Mouse (Mus musculus) ovary, postnatal 14 days (tissue): Measurements from ENCODE around the gene Ccng2.

ENCODE experiments used
- DNase-seq: peaks from one replicate; pipeline ENCODE4 v3.0.0; 2022; ENCODE audit warnings: low spot score

Gene Ccng2

DNA sequence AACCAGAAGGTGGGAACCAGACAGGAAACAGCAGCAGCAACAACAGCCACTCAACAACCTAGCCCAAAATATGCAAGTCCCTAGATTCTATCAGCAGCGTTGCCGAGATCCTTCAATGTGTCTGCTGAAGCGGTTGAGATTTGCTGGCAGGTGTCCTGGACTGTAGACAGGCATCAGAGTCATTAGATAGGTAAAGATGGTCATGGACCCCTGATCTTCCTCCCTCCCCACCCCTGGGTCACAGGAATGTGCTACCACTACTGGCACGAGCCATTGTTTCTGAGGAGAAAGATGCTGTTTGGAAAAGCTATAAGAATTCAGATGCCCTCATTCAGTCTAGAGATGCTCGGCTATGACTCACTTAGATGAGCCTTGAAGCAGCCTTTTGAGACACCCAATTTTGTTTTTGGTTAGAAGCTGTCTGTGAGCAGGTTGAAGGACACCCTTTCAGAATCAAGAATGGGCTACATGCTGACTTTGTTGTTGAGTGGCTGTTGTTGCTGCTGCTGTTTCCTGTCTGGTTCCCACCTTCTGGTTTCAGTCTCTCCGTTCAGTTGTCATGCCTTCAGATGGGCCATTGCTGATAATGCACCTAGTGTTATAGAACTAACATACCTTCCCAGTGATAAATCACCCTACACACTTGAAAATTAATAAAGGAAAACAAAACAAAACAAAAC lies 3.5 kb upstream of the Ccng2 start:
- DNase-seq = no peak

GRCm38 (mm10) chr5:93264136-93264700 lies 2.8 kb upstream of the Ccng2 start:
- DNase-seq = no peak

- no peak for DNase-seq
Measured at GRCm38 (mm10) chr5:93265164-93265800, 1.8 kb upstream of the Ccng2 start.

GRCm38 (mm10) chr5:93265801-93266580 lies 1.1 kb upstream of the Ccng2 start:
- DNase-seq = no peak

- peak; percentile 56 for DNase-seq
Measured at GRCm38 (mm10) chr5:93267851-93268606, 972 bp downstream of the Ccng2 start.

DNA sequence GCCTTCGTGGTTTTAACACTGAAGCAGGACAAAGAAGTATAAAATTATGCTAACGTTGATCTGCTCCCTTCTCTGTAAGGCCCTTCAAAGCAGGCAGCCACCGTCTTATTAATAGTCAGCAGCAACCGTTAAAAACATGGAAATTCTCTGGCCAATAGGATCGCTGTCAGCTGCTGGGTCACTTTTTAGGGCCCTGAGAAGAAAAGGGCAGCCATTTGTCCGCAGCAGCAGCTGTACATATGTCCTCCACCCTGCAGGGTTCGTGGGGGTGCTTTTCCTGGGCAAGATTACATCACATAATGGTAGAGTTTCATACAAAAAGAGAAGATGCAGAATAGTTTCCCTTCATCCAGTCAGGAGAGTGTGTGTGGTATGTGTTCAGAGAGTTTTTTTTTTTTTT lies 3.0 kb downstream of the Ccng2 start:
- no peak for DNase-seq

DNA sequence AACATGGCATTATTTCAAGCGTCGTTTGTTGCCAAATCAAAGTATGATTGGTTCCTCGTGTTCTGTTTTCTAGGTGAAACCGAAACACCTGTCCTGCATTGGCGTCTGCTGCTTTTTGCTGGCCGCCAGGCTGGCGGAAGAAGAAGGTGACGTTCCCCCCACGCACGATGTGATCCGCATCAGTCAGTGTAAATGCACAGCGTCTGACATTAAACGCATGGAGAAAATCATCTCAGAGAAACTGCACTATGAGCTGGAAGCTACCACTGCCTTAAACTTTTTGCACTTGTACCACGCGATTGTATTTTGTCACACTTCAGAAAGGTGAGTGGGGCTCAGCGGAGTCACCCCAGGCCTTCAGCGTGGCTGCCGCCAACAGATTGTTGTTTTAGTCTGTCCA lies 3.7 kb downstream of the Ccng2 start:
- DNase-seq = no peak

DNA sequence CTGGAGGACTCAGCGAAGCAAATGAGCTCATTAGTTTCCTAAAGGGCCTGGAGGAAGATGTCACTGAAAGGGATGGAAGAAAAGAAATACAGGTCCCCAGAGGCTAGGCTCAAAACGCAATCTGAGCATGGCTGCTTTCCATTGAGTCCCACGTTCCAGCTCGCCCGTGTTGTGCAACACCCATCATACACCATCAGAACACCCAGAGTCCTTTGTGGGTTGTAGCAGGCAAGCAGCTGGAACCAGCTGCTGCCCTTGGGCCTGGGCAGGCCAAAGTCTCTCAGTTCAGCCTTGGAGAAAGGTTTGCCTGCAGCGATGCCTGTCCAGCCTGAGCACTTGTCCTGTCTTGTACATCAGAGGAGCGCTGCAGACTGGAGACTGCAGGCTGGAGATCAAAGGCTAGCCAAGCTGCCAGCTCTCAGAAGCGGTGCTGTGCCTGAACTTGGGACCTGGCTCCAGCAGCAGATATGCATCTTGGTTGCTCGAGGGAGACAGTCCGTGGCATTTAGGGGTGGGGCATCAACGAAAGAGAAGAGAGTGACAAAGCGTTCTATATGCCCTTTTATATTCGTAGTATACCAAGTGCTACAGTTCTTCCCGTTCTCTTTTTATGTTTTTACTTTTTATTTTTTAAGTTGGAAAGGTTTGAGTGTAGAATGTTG lies 15.5 kb downstream of the Ccng2 start:
- DNase-seq = peak; percentile 27

DNA sequence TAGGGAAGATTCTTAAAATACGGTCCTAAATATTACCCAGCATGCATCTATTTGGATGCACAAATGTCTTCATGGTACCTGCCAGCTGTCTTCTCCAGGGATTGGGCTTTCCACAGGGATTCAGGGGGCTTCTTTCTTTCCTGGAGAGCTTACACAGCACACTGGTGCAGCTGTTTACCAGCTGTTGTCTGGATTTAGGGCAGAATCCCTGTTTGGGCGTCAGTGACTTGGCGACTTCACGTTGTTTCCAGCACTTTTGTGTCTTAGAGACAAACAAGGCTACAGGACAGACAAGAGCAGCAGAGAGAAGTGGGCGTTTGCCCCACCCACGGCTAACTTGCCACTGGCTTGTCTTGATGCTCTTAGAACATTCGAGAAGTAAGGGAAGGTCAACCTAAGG lies 16.1 kb downstream of the Ccng2 start:
- DNase-seq = no peak

DNA sequence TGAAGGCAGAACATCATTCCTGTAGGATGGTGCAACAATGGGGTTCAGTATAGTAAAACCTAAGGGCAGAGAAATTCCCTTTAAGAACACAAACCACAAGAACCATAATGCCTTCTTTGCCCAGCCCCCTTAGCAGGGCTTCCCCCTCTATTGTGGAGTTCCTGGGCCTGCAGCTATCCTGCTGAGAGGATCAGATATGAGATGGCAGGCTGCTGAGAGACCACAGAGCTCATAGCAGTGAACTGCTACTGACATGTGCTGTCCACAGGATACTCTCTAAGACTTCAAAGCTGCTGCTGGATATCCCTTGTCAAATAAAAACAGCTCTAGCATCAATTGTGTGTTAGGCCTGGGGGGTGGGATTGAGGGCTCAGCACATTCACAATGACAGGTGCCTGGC lies 21.5 kb downstream of the Ccng2 start:
- no peak for DNase-seq

DNA sequence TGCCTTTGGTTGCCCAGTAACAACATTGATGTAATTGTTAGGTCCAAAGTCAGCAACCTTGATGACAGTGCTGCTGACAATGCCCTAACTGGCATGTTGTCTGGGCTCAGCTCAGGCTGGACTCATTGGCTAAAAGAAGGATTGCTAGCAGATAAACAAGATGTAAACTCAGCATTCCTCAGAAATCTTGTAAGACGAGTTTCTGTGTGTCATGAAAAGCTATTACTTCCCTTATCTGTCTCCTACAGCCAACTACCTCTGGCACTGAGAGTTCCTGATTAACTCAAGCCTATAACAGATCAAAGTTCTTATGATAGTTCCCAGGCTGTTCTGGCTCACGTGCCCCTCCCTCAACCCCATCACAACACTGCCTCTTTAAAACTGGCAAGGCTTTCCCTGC lies 23.2 kb downstream of the Ccng2 start:
- no peak for DNase-seq

DNA sequence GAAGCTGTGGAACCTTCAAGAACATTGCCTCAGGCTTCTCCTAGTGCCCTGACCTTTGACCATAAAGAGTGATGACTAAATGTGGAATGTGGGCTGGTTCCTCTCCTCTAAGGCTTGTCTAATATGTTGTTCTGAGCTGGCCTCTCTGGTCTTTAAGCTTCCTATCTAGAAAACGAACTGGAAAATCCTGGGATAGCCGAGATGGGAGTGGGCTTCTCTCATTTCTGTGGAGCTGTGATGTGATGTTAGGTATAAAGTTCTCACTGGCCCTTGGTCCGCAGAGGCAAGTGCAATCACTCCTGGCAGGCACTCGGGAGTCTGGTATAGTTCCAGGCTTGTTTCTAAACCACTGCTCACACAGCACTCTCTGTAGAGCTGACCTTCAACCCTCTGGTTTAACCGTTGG lies 29.3 kb downstream of the Ccng2 start:
- no peak for DNase-seq

GRCm38 (mm10) chr5:93296754-93297153 lies 29.7 kb downstream of the Ccng2 start:
- no peak for DNase-seq

DNA sequence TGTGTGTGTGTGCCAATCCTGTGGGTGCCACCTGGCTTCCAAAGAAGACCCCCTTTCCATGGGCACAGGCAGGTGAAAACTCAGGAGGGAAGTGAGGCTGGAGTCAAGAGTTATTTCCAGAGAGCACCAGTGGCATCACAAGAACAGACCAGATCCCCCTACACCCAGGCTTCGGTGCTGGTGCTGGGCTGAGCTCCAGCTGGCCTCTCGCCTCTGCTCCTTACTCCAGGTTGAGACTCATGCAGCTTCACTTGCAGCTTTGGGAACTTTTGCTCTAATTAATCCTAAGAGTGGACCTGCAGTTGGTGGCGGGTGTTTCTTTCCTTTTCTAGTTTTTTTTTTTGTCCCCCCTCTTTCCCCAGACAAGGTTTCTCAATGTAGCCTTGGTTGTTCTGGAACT lies 30.3 kb downstream of the Ccng2 start:
- no peak for DNase-seq

- no peak for DNase-seq
Measured at GRCm38 (mm10) chr5:93305126-93305830, 38.2 kb downstream of the Ccng2 start.

- no peak for DNase-seq
Measured at GRCm38 (mm10) chr5:93308909-93309308, 41.9 kb downstream of the Ccng2 start.

DNA sequence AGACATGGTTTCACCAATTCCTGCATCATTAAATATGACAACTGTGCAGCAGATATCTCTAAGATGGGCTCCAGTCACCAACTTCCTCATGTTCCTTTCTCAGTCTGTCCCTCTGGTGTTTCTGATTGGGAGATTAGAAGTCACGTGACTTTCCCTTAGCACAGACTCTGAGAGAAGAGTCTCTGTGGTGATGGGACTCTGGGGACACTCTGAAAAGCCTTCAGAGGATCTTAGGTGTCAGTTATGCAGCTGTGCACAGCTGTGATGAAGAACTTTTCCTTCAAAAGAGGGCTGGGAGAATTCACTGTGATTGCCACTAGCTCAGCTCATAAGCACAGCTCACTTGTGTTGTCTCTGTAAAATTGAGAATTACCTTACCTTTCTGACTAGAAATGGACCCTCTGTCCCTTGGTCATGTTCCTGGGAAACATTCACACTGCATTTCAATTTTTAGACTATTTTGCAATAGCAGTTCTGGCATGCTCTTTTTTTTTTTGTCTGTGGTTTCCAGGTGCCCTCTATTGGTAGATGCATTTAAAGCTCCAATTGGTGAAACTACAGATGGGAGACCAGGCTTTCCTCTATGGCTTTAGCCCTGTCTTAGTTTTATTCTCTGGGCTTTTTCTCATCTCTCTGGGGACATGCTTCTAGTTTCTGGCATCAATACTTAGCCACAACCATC lies 56.4 kb downstream of the Ccng2 start:
- DNase-seq = no peak
